Mouse (Mus musculus): ENCODE data around the gene Ubash3b. TPM values are rescaled to one million over a fixed set of nuclear protein-coding genes. Genes with fewer than 3 reads are reported as not detected.

The Ubash3b gene
- polyA plus RNA-seq, 1 experiment from 2014 or later = 9.6 TPM

DNA sequence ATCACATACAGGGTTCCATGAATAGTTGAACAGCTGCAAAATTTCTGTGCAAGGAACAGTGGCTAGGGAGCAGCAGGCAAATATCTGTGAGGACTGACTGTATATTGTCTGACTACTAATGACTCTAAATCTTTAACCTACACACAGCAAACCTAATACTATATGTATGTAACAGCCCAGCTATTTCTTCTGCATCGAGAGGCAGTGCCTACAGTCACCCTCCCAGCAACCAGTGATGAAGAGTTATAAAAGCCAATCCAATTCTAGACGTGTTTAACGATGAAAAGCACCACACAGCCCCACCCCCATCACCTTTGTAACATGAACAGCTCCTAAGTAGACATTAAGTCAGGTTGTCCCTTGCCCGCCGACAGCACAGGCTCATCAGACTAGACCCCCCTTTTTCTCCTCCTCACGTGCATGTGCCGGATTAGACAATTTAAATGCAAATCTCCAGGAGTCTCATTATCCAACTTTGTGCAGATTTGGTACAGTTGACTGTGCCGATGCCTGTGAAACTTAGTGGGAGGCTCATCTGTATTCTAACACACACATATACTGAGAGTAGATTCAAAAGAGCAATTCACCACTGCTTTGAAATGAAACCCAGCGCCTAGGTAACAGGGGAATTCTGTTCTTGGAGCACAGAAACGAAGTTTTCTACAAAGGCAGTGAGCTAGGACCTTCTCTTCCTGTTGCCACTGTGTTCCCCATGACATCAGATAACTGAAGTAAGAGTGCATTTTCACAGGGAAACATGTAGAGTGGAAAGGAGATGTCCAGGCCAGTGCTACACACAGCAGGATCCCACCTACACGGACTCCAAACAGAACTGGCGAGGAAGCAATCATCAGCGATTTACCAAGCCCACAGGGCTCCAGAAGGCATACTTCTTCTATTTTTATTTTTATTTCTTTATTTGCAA is 149.7 kb downstream of the Ubash3b start:
- Histone ChIP-seq H3K27me3 (ENCODE audit: control insufficient read depth, insufficient read depth, low read length) (no peaks in the 10 kb centered on the region), H3K9me3 (ENCODE audit: control insufficient read depth, low read length) (no peaks in the 10 kb centered on the region), H3K4me1 (ENCODE audit: control insufficient read depth in 2 of 2, insufficient read depth in 2 of 2, low read length in 2 of 2) (no peaks in the 10 kb centered on the region), H3K27ac (replicated peaks in 1 of 2; ENCODE audit: control insufficient read depth in 1 of 2, insufficient read depth in 1 of 2, low read depth in 2 of 2, low read length in 2 of 2) (no peak overlapping the region), H3K9ac (ENCODE audit: low read length) (no peak overlapping the region), H3K4me2 (ENCODE audit: low read length) (no peak overlapping the region), H3K36me3 (ENCODE audit: control insufficient read depth, insufficient read depth, low read length) (peaks cover 4% of the 10 kb centered on the region), H3K4me3 (ENCODE audit: control insufficient read depth in 1 of 2, insufficient read depth in 1 of 2, low read depth in 1 of 2, low read length in 2 of 2) (no peak overlapping the region)
- 84% methylated on average over 13 of the region's 13 CpGs for WGBS
- no peak for ATAC-seq (ENCODE audit: insufficient number of reproducible peaks, insufficient read depth, low FRiP score, low read depth)

- no peak for ATAC-seq (ENCODE audit: insufficient number of reproducible peaks, insufficient read depth, low FRiP score, low read depth)
- 66% methylated on average over 1 of the region's 1 CpGs for WGBS
Measured at GRCm38 (mm10) chr9:41007785-41008184, 153.7 kb downstream of the Ubash3b start.

GRCm38 (mm10) chr9:41004415-41004814 is 157.1 kb downstream of the Ubash3b start, which contains the start of gene Crtam:
Gene Crtam (minus strand): TSS chr9:41004628.
- Histone ChIP-seq H3K36me3 (ENCODE audit: control insufficient read depth, insufficient read depth, low read length) (no peaks in the 10 kb centered on the region), H3K4me3 (ENCODE audit: control insufficient read depth in 1 of 2, insufficient read depth in 1 of 2, low read depth in 1 of 2, low read length in 2 of 2) (no peak within 1 kb of the TSS), H3K27ac (replicated peaks in 1 of 2; ENCODE audit: control insufficient read depth in 1 of 2, insufficient read depth in 1 of 2, low read depth in 2 of 2, low read length in 2 of 2) (no peak within 1 kb of the TSS), H3K27me3 (ENCODE audit: control insufficient read depth, insufficient read depth, low read length) (no peaks in the 10 kb centered on the region), H3K4me1 (ENCODE audit: control insufficient read depth in 2 of 2, insufficient read depth in 2 of 2, low read length in 2 of 2) (no peaks in the 10 kb centered on the region; a peak in 1 of 4 replicates), H3K9ac (ENCODE audit: low read length) (no peak within 1 kb of the TSS), H3K4me2 (ENCODE audit: low read length) (no peak within 1 kb of the TSS), H3K9me3 (ENCODE audit: control insufficient read depth, low read length) (no peaks in the 10 kb centered on the region)
- 15% methylated on average over 4 of the region's 4 CpGs for WGBS
- no peak for ATAC-seq (ENCODE audit: insufficient number of reproducible peaks, insufficient read depth, low FRiP score, low read depth)

More at GRCm38 (mm10) chr9:41007785-41008184, 153.7 kb downstream of the Ubash3b start:
- no peaks in the 10 kb centered on the region for H3K36me3 ChIP-seq (ENCODE audit: control insufficient read depth, insufficient read depth, low read length)
- no peak overlapping the region for H3K9ac ChIP-seq (ENCODE audit: low read length)
- H3K4me2 ChIP-seq (ENCODE audit: low read length) = no peak overlapping the region
- H3K27ac ChIP-seq (replicated peaks in 1 of 2; ENCODE audit: control insufficient read depth in 1 of 2, insufficient read depth in 1 of 2, low read depth in 2 of 2, low read length in 2 of 2) = no peak overlapping the region
- no peaks in the 10 kb centered on the region; a peak in 1 of 4 replicates for H3K4me1 ChIP-seq (ENCODE audit: control insufficient read depth in 2 of 2, insufficient read depth in 2 of 2, low read length in 2 of 2)
- H3K9me3 ChIP-seq (ENCODE audit: control insufficient read depth, low read length) = no peaks in the 10 kb centered on the region
- H3K4me3 ChIP-seq (ENCODE audit: control insufficient read depth in 1 of 2, insufficient read depth in 1 of 2, low read depth in 1 of 2, low read length in 2 of 2) = no peak overlapping the region
- no peaks in the 10 kb centered on the region for H3K27me3 ChIP-seq (ENCODE audit: control insufficient read depth, insufficient read depth, low read length)

DNA sequence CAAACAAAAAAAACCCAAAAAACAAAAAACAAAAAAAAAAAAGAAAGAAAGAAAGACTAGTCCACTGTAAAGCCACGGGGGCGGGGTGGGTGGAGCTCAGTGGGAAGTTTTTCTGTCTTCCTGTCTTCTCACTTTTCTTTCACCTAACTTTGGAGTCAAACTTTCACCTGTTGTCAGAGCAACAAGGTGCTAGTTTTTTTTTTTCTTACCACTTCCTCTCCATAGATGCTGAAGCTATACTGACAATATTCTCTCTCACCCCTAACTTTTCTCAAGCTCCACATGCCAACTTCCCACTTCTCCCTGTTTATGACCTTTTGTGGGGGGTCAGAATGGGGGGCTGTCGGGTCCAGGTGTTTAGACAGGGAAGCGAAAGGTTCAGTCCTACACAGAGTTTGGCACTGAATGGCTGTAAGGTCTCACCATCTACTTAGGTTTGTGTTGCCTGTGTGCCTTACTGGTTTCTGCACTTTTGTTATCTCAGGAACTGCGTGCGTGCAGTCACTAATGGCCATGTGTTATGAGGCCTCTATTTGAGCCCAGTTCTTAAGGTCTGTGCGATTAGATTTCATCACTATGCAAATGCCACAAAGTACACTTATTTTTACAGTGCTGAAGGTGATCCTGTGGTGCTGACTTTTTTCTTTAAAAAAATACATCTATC is 164.2 kb downstream of the Ubash3b start:
- no peak overlapping the region for H3K4me2 ChIP-seq (ENCODE audit: low read length)
- H3K27ac ChIP-seq (replicated peaks in 1 of 2; ENCODE audit: control insufficient read depth in 1 of 2, insufficient read depth in 1 of 2, low read depth in 2 of 2, low read length in 2 of 2) = no peak overlapping the region
- H3K27me3 ChIP-seq (ENCODE audit: control insufficient read depth, insufficient read depth, low read length) = no peaks in the 10 kb centered on the region
- H3K4me1 ChIP-seq (ENCODE audit: control insufficient read depth in 2 of 2, insufficient read depth in 2 of 2, low read length in 2 of 2) = no peaks in the 10 kb centered on the region
- WGBS = 76% methylated on average over 7 of the region's 7 CpGs
- H3K36me3 ChIP-seq (ENCODE audit: control insufficient read depth, insufficient read depth, low read length) = no peaks in the 10 kb centered on the region
- no peak overlapping the region for H3K9ac ChIP-seq (ENCODE audit: low read length)
- ATAC-seq (ENCODE audit: insufficient number of reproducible peaks, insufficient read depth, low FRiP score, low read depth) = no peak
- H3K9me3 ChIP-seq (ENCODE audit: control insufficient read depth, low read length) = no peaks in the 10 kb centered on the region
- H3K4me3 ChIP-seq (ENCODE audit: control insufficient read depth in 1 of 2, insufficient read depth in 1 of 2, low read depth in 1 of 2, low read length in 2 of 2) = no peak overlapping the region

DNA sequence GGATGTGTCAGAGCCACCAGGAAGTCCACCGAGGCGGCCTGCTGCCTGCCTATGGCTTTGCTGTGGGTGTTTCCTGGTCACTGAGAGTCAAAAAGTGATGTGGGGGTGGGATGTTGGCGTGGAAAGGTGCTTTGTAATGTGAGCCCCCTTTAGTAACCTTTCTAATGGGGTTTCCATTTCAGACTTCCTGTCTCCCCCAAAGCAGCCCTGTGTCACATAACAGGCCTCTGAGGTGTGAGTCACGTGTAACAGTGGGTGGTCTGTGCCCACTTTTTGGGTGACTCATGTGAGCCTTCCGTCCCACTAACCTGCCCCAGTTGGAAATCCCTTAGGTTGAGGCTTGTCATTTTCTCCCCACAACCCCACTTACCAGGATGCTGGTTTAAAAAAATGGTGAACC is 167.4 kb downstream of the Ubash3b start:
- ATAC-seq (ENCODE audit: insufficient number of reproducible peaks, insufficient read depth, low FRiP score, low read depth) = no peak

DNA sequence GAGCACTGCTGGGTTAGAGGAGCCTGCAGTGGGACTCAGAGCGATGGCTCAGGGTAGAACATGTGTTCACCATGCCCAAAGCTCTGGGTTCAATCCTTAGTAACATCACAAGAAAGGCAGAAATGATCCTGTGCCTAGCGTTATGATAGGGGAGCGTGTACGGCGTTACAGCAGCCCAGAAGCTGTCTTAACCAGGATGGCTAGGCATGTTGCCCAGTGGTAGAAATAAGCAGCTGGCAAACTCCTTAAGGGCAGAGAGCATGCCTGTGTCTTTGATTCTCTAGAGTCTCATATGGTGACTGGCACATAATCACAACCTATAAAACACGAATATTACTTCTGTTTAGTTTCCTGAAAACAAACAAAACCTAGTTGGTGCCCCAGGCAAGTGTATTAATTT is 170.0 kb downstream of the Ubash3b start:
- no peak for ATAC-seq (ENCODE audit: insufficient number of reproducible peaks, insufficient read depth, low FRiP score, low read depth)
- Histone ChIP-seq H3K4me2 (ENCODE audit: low read length) (no peak overlapping the region), H3K4me1 (ENCODE audit: control insufficient read depth in 2 of 2, insufficient read depth in 2 of 2, low read length in 2 of 2) (no peaks in the 10 kb centered on the region), H3K4me3 (ENCODE audit: control insufficient read depth in 1 of 2, insufficient read depth in 1 of 2, low read depth in 1 of 2, low read length in 2 of 2) (no peak overlapping the region), H3K27ac (replicated peaks in 1 of 2; ENCODE audit: control insufficient read depth in 1 of 2, insufficient read depth in 1 of 2, low read depth in 2 of 2, low read length in 2 of 2) (no peak overlapping the region), H3K36me3 (ENCODE audit: control insufficient read depth, insufficient read depth, low read length) (no peaks in the 10 kb centered on the region), H3K9ac (ENCODE audit: low read length) (no peak overlapping the region), H3K27me3 (ENCODE audit: control insufficient read depth, insufficient read depth, low read length) (no peaks in the 10 kb centered on the region), H3K9me3 (ENCODE audit: control insufficient read depth, low read length) (no peaks in the 10 kb centered on the region)
- 84% methylated on average over 6 of the region's 6 CpGs for WGBS

More for the DNA sequence above, 167.4 kb downstream of the Ubash3b start:
- Histone ChIP-seq H3K4me1 (ENCODE audit: control insufficient read depth in 2 of 2, insufficient read depth in 2 of 2, low read length in 2 of 2) (no peaks in the 10 kb centered on the region), H3K9ac (ENCODE audit: low read length) (no peak overlapping the region), H3K4me2 (ENCODE audit: low read length) (no peak overlapping the region), H3K27me3 (ENCODE audit: control insufficient read depth, insufficient read depth, low read length) (no peaks in the 10 kb centered on the region), H3K36me3 (ENCODE audit: control insufficient read depth, insufficient read depth, low read length) (no peaks in the 10 kb centered on the region), H3K27ac (replicated peaks in 1 of 2; ENCODE audit: control insufficient read depth in 1 of 2, insufficient read depth in 1 of 2, low read depth in 2 of 2, low read length in 2 of 2) (no peak overlapping the region), H3K4me3 (ENCODE audit: control insufficient read depth in 1 of 2, insufficient read depth in 1 of 2, low read depth in 1 of 2, low read length in 2 of 2) (no peak overlapping the region), H3K9me3 (ENCODE audit: control insufficient read depth, low read length) (no peaks in the 10 kb centered on the region)
- 67% methylated on average over 5 of the region's 5 CpGs for WGBS

- H3K36me3 ChIP-seq (ENCODE audit: control insufficient read depth, insufficient read depth, low read length) = no peaks in the 10 kb centered on the region
- no peak overlapping the region for H3K27ac ChIP-seq (replicated peaks in 1 of 2; ENCODE audit: control insufficient read depth in 1 of 2, insufficient read depth in 1 of 2, low read depth in 2 of 2, low read length in 2 of 2)
- no peak for ATAC-seq (ENCODE audit: insufficient number of reproducible peaks, insufficient read depth, low FRiP score, low read depth)
- no peaks in the 10 kb centered on the region for H3K4me1 ChIP-seq (ENCODE audit: control insufficient read depth in 2 of 2, insufficient read depth in 2 of 2, low read length in 2 of 2)
- no peak overlapping the region for H3K4me2 ChIP-seq (ENCODE audit: low read length)
- WGBS = 40% methylated on average over 4 of the region's 4 CpGs
- no peaks in the 10 kb centered on the region for H3K9me3 ChIP-seq (ENCODE audit: control insufficient read depth, low read length)
- H3K4me3 ChIP-seq (ENCODE audit: control insufficient read depth in 1 of 2, insufficient read depth in 1 of 2, low read depth in 1 of 2, low read length in 2 of 2) = no peak overlapping the region
- no peak overlapping the region for H3K9ac ChIP-seq (ENCODE audit: low read length)
- no peaks in the 10 kb centered on the region for H3K27me3 ChIP-seq (ENCODE audit: control insufficient read depth, insufficient read depth, low read length)
Measured at GRCm38 (mm10) chr9:40989940-40990588, 171.4 kb downstream of the Ubash3b start.
